Mouse (Mus musculus) MEL (cell line): ENCODE measurements around the gene Rxrb. TPM values are rescaled to one million over a fixed set of nuclear protein-coding genes. Genes with fewer than 3 reads are reported as not detected.

ENCODE experiments used
- DNase-seq: peaks from one replicate; pipeline ENCODE4 v3.0.0; 2011; ENCODE audit warnings: low read depth, low spot score
- H3K27ac ChIP-seq: 2 replicates; pipeline ENCODE4 v1.5.1; 2012; ENCODE audit warnings: low read depth, mild to moderate bottlenecking, control low read depth, low read length, moderate library complexity; ENCODE audit not compliant: control insufficient read depth
- H3K27me3 ChIP-seq, 2 experiments: fragments of 150-350 bp in 1 of 2; sonication (generic) in 1 of 2; 2 replicates each; pipeline ENCODE4 v1.6.1; 2012; ENCODE audit warnings: low read length in 2 of 2, mild to moderate bottlenecking in 2 of 2, improper control_type of control experiment in 1 of 2, moderate library complexity in 1 of 2; ENCODE audit not compliant: insufficient read depth in 2 of 2, control insufficient read depth in 1 of 2
- H3K36me3 ChIP-seq, 2 experiments: 2 replicates each; pipeline ENCODE4 v1.6.1; 2012 to 2014; ENCODE audit warnings: low read length in 2 of 2, improper control_type of control experiment in 1 of 2, inconsistent platforms in 1 of 2, mild to moderate bottlenecking in 1 of 2; ENCODE audit not compliant: insufficient read depth in 2 of 2, control insufficient read depth in 1 of 2
- H3K4me1 ChIP-seq, 2 experiments: fragments of 150-350 bp in 1 of 2; sonication (generic) in 1 of 2; 2 replicates each; pipeline ENCODE4 v1.6.1; 2012; ENCODE audit warnings: low read length in 2 of 2, improper control_type of control experiment in 1 of 2, mild to moderate bottlenecking in 1 of 2; ENCODE audit not compliant: insufficient read depth in 2 of 2, control insufficient read depth in 1 of 2
- H3K4me3 ChIP-seq, 2 experiments: fragments of 150-350 bp in 1 of 2; sonication (generic) in 1 of 2; 2 replicates each; pipeline ENCODE4 v1.5.1; 2012; ENCODE audit warnings: low read depth in 2 of 2, low read length in 2 of 2, mild to moderate bottlenecking in 2 of 2, moderate library complexity in 2 of 2, control low read depth in 1 of 2, improper control_type of control experiment in 1 of 2; ENCODE audit not compliant: control insufficient read depth in 1 of 2, insufficient read depth in 1 of 2
- H3K79me2 ChIP-seq: 2 replicates; pipeline ENCODE4 v1.6.1; 2012; ENCODE audit warnings: mild to moderate bottlenecking, low read length, moderate library complexity; ENCODE audit not compliant: control insufficient read depth, poor library complexity, insufficient read depth
- H3K9ac ChIP-seq: 2 replicates; pipeline ENCODE4 v1.6.1; 2012; ENCODE audit warnings: low read depth, mild to moderate bottlenecking, control low read depth, low read length, moderate library complexity; ENCODE audit not compliant: control insufficient read depth, poor library complexity, severe bottlenecking
- H3K9me3 ChIP-seq: fragments of 150-350 bp; sonication (generic); replicated peaks from 2 replicates; pipeline ENCODE4 v1.6.1; 2012; ENCODE audit warnings: mild to moderate bottlenecking, low read length, improper control_type of control experiment, moderate library complexity; ENCODE audit not compliant: insufficient read depth
- BHLHE40 ChIP-seq: IDR thresholded peaks from 2 replicates; pipeline ENCODE4 v1.6.1; 2012; ENCODE audit warnings: low read depth, mild to moderate bottlenecking, inconsistent platforms, low read length, improper control_type of control experiment, borderline replicate concordance
- E2F4 ChIP-seq: IDR thresholded peaks from 2 replicates; pipeline ENCODE4 v1.6.1; 2011; ENCODE audit warnings: low read depth, low read length, improper control_type of control experiment, borderline replicate concordance
- ETS1 ChIP-seq: IDR thresholded peaks from 2 replicates; pipeline ENCODE4 v1.6.1; 2012; ENCODE audit warnings: low read depth, mild to moderate bottlenecking, inconsistent platforms, low read length, improper control_type of control experiment, moderate library complexity
- GABPA ChIP-seq: IDR thresholded peaks from 2 replicates; pipeline ENCODE4 v1.6.1; 2012; ENCODE audit warnings: low read depth, mild to moderate bottlenecking, inconsistent platforms, low read length, improper control_type of control experiment, moderate library complexity
- GATA1 ChIP-seq: IDR thresholded peaks from 2 replicates; pipeline ENCODE4 v1.6.1; 2011; ENCODE audit warnings: low read depth, low read length, improper control_type of control experiment
- JUND ChIP-seq: IDR thresholded peaks from 2 replicates; pipeline ENCODE4 v1.6.1; 2011; ENCODE audit warnings: low read depth, mild to moderate bottlenecking, improper control_type of control experiment, low read length
- KAT2A ChIP-seq: conservative IDR thresholded peaks from 2 replicates; pipeline ENCODE4 v1.6.1; 2012; ENCODE audit warnings: low read depth, low read length, improper control_type of control experiment, inconsistent platforms
- MAX ChIP-seq: IDR thresholded peaks from 2 replicates; pipeline ENCODE4 v1.6.1; 2011; ENCODE audit warnings: low read length, improper control_type of control experiment
- MEF2A ChIP-seq: IDR thresholded peaks from 2 replicates; pipeline ENCODE4 v1.6.1; 2014; ENCODE audit warnings: low read depth, mild to moderate bottlenecking, inconsistent platforms, low read length, improper control_type of control experiment; ENCODE audit not compliant: poor library complexity, insufficient replicate concordance, severe bottlenecking; ENCODE audit errors: extremely low read depth
- NELFE ChIP-seq: IDR thresholded peaks from 2 replicates; pipeline ENCODE4 v1.6.1; 2011; ENCODE audit warnings: low read depth, low read length, improper control_type of control experiment
- NRF1 ChIP-seq: IDR thresholded peaks from 2 replicates; pipeline ENCODE4 v1.6.1; 2014; ENCODE audit warnings: low read depth, mild to moderate bottlenecking, inconsistent platforms, low read length, improper control_type of control experiment, moderate library complexity; ENCODE audit not compliant: poor library complexity, insufficient read depth, severe bottlenecking
- POLR2A ChIP-seq, 2 experiments: IDR thresholded peaks; 2 replicates each; pipeline ENCODE4 v1.6.1; 2011 to 2012; ENCODE audit warnings: low read length in 2 of 2, mild to moderate bottlenecking in 2 of 2, control low read depth in 1 of 2, improper control_type of control experiment in 1 of 2, low read depth in 1 of 2, moderate library complexity in 1 of 2; ENCODE audit not compliant: control insufficient read depth in 1 of 2, insufficient read depth in 1 of 2, poor library complexity in 1 of 2
- POLR2AphosphoS2 ChIP-seq: IDR thresholded peaks from 2 replicates; pipeline ENCODE4 v1.6.1; 2011; ENCODE audit warnings: low read length, improper control_type of control experiment
- POLR2AphosphoS5 ChIP-seq: IDR thresholded peaks from 2 replicates; pipeline ENCODE4 v1.6.1; 2012; ENCODE audit warnings: low read depth, borderline replicate concordance, mild to moderate bottlenecking, inconsistent platforms, low read length, moderate library complexity, mixed read lengths
- SMC3 ChIP-seq: IDR thresholded peaks from 2 replicates; pipeline ENCODE4 v1.6.1; 2011; ENCODE audit warnings: low read depth, low read length, improper control_type of control experiment
- TBP ChIP-seq: IDR thresholded peaks from 2 replicates; pipeline ENCODE4 v1.8.0; 2011; ENCODE audit warnings: low read depth, low read length, improper control_type of control experiment
- USF1 ChIP-seq: IDR thresholded peaks from 2 replicates; pipeline ENCODE4 v1.6.1; 2014; ENCODE audit warnings: low read depth, mild to moderate bottlenecking, inconsistent platforms, low read length, improper control_type of control experiment, moderate library complexity
- ZC3H11A ChIP-seq: IDR thresholded peaks from 2 replicates; pipeline ENCODE4 v1.6.1; 2012; ENCODE audit warnings: low read depth, mild to moderate bottlenecking, inconsistent platforms, low read length, improper control_type of control experiment
- ZKSCAN1 ChIP-seq: IDR thresholded peaks from 2 replicates; pipeline ENCODE4 v1.6.1; 2012; ENCODE audit warnings: low read depth, mild to moderate bottlenecking, inconsistent platforms, low read length, improper control_type of control experiment, moderate library complexity
- polyA plus RNA-seq, 2 experiments: library from polyadenylated mRNA; stranded (reverse) in 1 of 2; unstranded in 1 of 2; fragments of >175 nt in 1 of 2; fragments of >200 nt in 1 of 2; gene quantifications; 2 replicates each; pipeline versions ENCODE4 v1.2.1 to v1.2.4; 2012; ENCODE audit warnings: low replicate concordance in 2 of 2, low read depth in 1 of 2; ENCODE audit not compliant: insufficient read length in 2 of 2, insufficient read depth in 1 of 2, missing spikeins in 1 of 2
- total RNA-seq: library from RNA; depleted of rRNA; stranded (reverse); fragments of 300-350 nt; gene quantifications from 2 replicates; pipeline ENCODE4 v1.2.3, GENCODE M21; 2012

Gene Rxrb
- total and polyA plus RNA-seq, 3 experiments = 37.6 to 63.4 TPM; not detected in 1

DNA sequence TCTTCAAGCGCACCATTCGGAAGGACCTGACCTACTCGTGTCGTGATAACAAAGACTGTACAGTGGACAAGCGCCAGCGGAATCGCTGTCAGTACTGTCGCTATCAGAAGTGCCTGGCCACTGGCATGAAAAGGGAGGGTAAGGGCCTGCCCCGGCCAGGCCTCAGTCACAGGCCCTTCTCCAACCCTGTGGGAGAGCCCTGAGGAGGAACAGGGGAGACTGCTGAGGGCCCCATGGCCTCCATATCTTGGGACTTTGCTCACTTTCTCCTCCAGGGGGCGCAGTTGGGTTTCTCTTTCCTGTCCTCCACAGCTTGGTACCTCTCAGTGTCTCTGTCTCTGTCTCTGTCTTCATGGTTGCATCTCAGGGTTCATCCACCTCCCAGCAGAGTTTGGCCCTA lies 2.5 kb downstream of the Rxrb start (continued):
- no peak for TF ChIP-seq POLR2AphosphoS2

DNA sequence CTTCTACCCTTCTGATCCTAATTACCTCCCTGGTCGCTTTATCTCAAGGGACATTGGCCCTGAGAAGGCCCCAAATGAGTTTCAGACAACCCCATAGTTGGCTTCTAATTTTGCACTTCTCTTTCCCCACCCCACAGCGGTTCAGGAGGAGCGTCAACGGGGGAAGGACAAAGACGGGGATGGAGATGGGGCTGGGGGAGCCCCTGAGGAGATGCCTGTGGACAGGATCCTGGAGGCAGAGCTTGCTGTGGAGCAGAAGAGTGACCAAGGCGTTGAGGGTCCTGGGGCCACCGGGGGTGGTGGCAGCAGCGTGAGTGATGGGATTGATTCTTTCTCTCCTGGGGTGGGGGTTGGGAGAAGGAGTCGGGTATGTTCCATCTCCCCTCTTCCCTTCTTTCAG lies 3.9 kb downstream of the Rxrb start:
- no peak for DNase-seq
- Histone ChIP-seq H3K27ac (no peak overlapping the region), H3K4me3 (no peak overlapping the region), H3K79me2 (peaks cover 30% of the 10 kb centered on the region), H3K27me3 (no peaks in the 10 kb centered on the region), H3K36me3 (peaks cover 2 to 6% of the 10 kb centered on the region in 2 experiments; a peak in 3 of 4 replicates), H3K9ac (no peak overlapping the region), H3K4me1 (peaks cover 2 to 13% of the 10 kb centered on the region in 2 experiments; a peak in 3 of 4 replicates), H3K9me3 (no peaks in the 10 kb centered on the region)
- TF ChIP-seq MAX = no peak
- no peak for TF ChIP-seq NRF1
- TF ChIP-seq E2F4 = no peak
- TF ChIP-seq TBP = no peak
- TF ChIP-seq ZC3H11A = no peak
- no peak for TF ChIP-seq SMC3
- TF ChIP-seq ZKSCAN1 = no peak
- no peak for TF ChIP-seq NELFE
- no peak for TF ChIP-seq KAT2A
- TF ChIP-seq JUND = no peak
- TF ChIP-seq GATA1 = no peak

DNA sequence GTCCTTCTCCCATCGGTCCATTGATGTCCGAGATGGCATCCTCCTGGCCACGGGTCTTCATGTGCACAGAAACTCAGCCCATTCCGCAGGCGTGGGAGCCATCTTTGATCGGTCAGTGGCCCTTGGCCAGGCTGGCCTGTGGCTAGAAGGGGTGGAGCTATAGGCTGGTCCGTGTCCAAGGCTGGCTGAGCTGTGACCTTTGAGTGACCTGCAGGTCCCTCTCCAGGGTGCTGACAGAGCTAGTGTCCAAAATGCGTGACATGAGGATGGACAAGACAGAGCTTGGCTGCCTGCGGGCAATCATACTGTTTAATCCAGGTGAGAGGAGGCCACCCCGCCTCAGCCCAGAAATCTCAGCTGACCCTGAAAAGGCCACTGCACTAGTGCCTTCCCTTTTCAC lies 5.0 kb downstream of the Rxrb start:
- Histone ChIP-seq H3K27me3 (no peaks in the 10 kb centered on the region), H3K4me3 (no peak overlapping the region), H3K9ac (no peak overlapping the region), H3K36me3 (peaks cover 2 to 6% of the 10 kb centered on the region in 2 experiments; a peak in 3 of 4 replicates), H3K79me2 (peaks cover 20% of the 10 kb centered on the region), H3K27ac (no peak overlapping the region), H3K9me3 (no peaks in the 10 kb centered on the region), H3K4me1 (peaks cover 2 to 10% of the 10 kb centered on the region in 2 experiments; a peak in 3 of 4 replicates)
- TF ChIP-seq MEF2A = no peak
- no peak for TF ChIP-seq POLR2AphosphoS5
- TF ChIP-seq ETS1 = no peak
- no peak for TF ChIP-seq USF1
- TF ChIP-seq NELFE = no peak
- no peak for TF ChIP-seq POLR2A (IDR thresholded peaks at IDR 0.05; ENCODE audit: control insufficient read depth in 1 of 2, insufficient read depth in 1 of 2, low read depth in 1 of 2, low read length in 2 of 2, poor library complexity in 1 of 2)
- no peak for TF ChIP-seq BHLHE40
- TF ChIP-seq GABPA = no peak
- DNase-seq = no peak
